Mouse (Mus musculus) myocyte (in vitro differentiated cells): Measurements from ENCODE around the gene Ccdc154. TPM values are rescaled to one million over a fixed set of nuclear protein-coding genes. Genes with fewer than 3 reads are reported as not detected.

ENCODE experiments used
- H3K27me3 ChIP-seq: one replicate; pipeline ENCODE4 v1.6.1; 2011; ENCODE audit not compliant: control insufficient read depth, insufficient read depth, insufficient read length
- H3K36me3 ChIP-seq: one replicate; pipeline ENCODE4 v1.6.1; 2011; ENCODE audit not compliant: control insufficient read depth, insufficient read depth
- H3K4me2 ChIP-seq: one replicate; pipeline ENCODE4 v1.6.1; 2011; ENCODE audit warnings: low read depth, control low read depth
- H3K4me3 ChIP-seq: one replicate; pipeline ENCODE4 v1.5.1; 2011; ENCODE audit warnings: mild to moderate bottlenecking, control low read depth, moderate library complexity
- H3K79me2 ChIP-seq: one replicate; pipeline ENCODE4 v1.6.1; 2011; ENCODE audit not compliant: control insufficient read depth, insufficient read depth
- H3ac ChIP-seq: one replicate; pipeline ENCODE4 v1.6.1; 2011; ENCODE audit not compliant: control insufficient read depth, insufficient read length
- CEBPB ChIP-seq: IDR thresholded peaks from 2 replicates; pipeline ENCODE4 v1.6.1; 2011; ENCODE audit warnings: mild to moderate bottlenecking, moderate library complexity; ENCODE audit not compliant: poor library complexity, insufficient read depth, severe bottlenecking
- E2F4 ChIP-seq: IDR thresholded peaks from one replicate; pipeline ENCODE4 v1.6.1; 2011; ENCODE audit warnings: mild to moderate bottlenecking, control low read depth, moderate library complexity; ENCODE audit not compliant: insufficient read depth
- MAX ChIP-seq: IDR thresholded peaks from one replicate; pipeline ENCODE4 v1.6.1; 2011; ENCODE audit warnings: low read depth, mild to moderate bottlenecking, control low read depth
- MYOD1 ChIP-seq, 3 experiments: IDR thresholded peaks; one replicate each; pipeline ENCODE4 v1.6.1; 2011; ENCODE audit warnings: control low read depth in 2 of 3, low read depth in 2 of 3, mild to moderate bottlenecking in 2 of 3, moderate library complexity in 1 of 3; ENCODE audit not compliant: insufficient read length in 2 of 3, control insufficient read depth in 1 of 3
- MYOG ChIP-seq, 3 experiments: IDR thresholded peaks; one replicate each; pipeline ENCODE4 v1.6.1; 2011; ENCODE audit warnings: control low read depth in 2 of 3, low read depth in 2 of 3, mild to moderate bottlenecking in 2 of 3; ENCODE audit not compliant: insufficient read length in 2 of 3, control insufficient read depth in 1 of 3, insufficient read depth in 1 of 3
- POLR2A ChIP-seq: IDR thresholded peaks from one replicate; pipeline ENCODE4 v1.6.1; 2011; ENCODE audit warnings: low read depth, mild to moderate bottlenecking, control low read depth, moderate library complexity; ENCODE audit not compliant: insufficient read length
- POLR2AphosphoS2 ChIP-seq: IDR thresholded peaks from one replicate; pipeline ENCODE4 v1.6.1; 2011; ENCODE audit warnings: low read depth, control low read depth; ENCODE audit not compliant: insufficient read length
- REST ChIP-seq: IDR thresholded peaks from one replicate; pipeline ENCODE4 v1.6.1; 2011; ENCODE audit warnings: mild to moderate bottlenecking, control low read depth, moderate library complexity; ENCODE audit not compliant: insufficient read depth, insufficient read length
- SRF ChIP-seq: IDR thresholded peaks from one replicate; pipeline ENCODE4 v1.6.1; 2011; ENCODE audit warnings: low read depth; ENCODE audit not compliant: control insufficient read depth, insufficient read length
- TCF12 ChIP-seq: IDR thresholded peaks from one replicate; pipeline ENCODE4 v1.6.1; 2011; ENCODE audit warnings: mild to moderate bottlenecking, control low read depth; ENCODE audit not compliant: poor library complexity, insufficient read depth, severe bottlenecking
- TCF3 ChIP-seq: IDR thresholded peaks from one replicate; pipeline ENCODE4 v1.6.1; 2011; ENCODE audit warnings: low read depth, control low read depth; ENCODE audit not compliant: insufficient read length
- USF1 ChIP-seq: IDR thresholded peaks from one replicate; pipeline ENCODE4 v1.6.1; 2011; ENCODE audit warnings: low read depth, mild to moderate bottlenecking, control low read depth, moderate library complexity
- polyA plus RNA-seq: library from polyadenylated mRNA; unstranded; fragments of >200 nt; fragmentation: generic; extraction: Trizol; gene quantifications from one replicate; pipeline ENCODE4 v1.2.1, GENCODE M21; 2012; ENCODE audit warnings: missing spikeins

Ccdc154 gene
- polyA plus RNA-seq, 1 experiment: not detected

- peaks cover 7% of the 10 kb centered on the region for H3K36me3 ChIP-seq
- H3K4me3 ChIP-seq: no peak overlapping the region
- no peak for TF ChIP-seq USF1
- TF ChIP-seq POLR2AphosphoS2: no peak
- no peak for TF ChIP-seq TCF3
- no peak for TF ChIP-seq POLR2A
- TF ChIP-seq REST: no peak
- no peak for TF ChIP-seq SRF
- no peak for TF ChIP-seq CEBPB
- no peak for TF ChIP-seq E2F4
- TF ChIP-seq MYOG (IDR thresholded peaks at IDR 0.05; ENCODE audit: control insufficient read depth in 1 of 3, insufficient read depth in 1 of 3, insufficient read length in 2 of 3, low read depth in 2 of 3): no peak
- TF ChIP-seq MYOD1 (IDR thresholded peaks at IDR 0.05; ENCODE audit: control insufficient read depth in 1 of 3, insufficient read length in 2 of 3, low read depth in 2 of 3): no peak
- no peak for TF ChIP-seq TCF12
- TF ChIP-seq MAX: no peak
- H3ac ChIP-seq: no peak overlapping the region
- peak overlapping the region; percentile 6 for H3K4me2 ChIP-seq
- H3K79me2 ChIP-seq: no peaks in the 10 kb centered on the region
- no peaks in the 10 kb centered on the region for H3K27me3 ChIP-seq
Measured at GRCm38 (mm10) chr17:25211705-25212104, 49.4 kb downstream of the Ccdc154 start.

GRCm38 (mm10) chr17:25215431-25215830 is 53.2 kb downstream of the Ccdc154 start:
- Histone ChIP-seq H3K27me3 (no peaks in the 10 kb centered on the region), H3ac (no peak overlapping the region), H3K79me2 (no peaks in the 10 kb centered on the region), H3K4me2 (no peak overlapping the region), H3K4me3 (no peak overlapping the region), H3K36me3 (peaks cover 4% of the 10 kb centered on the region)
- TF ChIP-seq SRF (no peak), MYOD1 (IDR thresholded peaks at IDR 0.05; ENCODE audit: control insufficient read depth in 1 of 3, insufficient read length in 2 of 3, low read depth in 2 of 3) (no peak), MAX (no peak), POLR2A (no peak), POLR2AphosphoS2 (no peak), CEBPB (no peak), TCF3 (no peak), E2F4 (no peak), MYOG (IDR thresholded peaks at IDR 0.05; ENCODE audit: control insufficient read depth in 1 of 3, insufficient read depth in 1 of 3, insufficient read length in 2 of 3, low read depth in 2 of 3) (no peak), USF1 (no peak), REST (no peak), TCF12 (no peak)

GRCm38 (mm10) chr17:25218967-25219366 is 56.7 kb downstream of the Ccdc154 start:
- Histone ChIP-seq H3K79me2 (no peaks in the 10 kb centered on the region), H3K4me2 (no peak overlapping the region), H3K36me3 (no peaks in the 10 kb centered on the region), H3K27me3 (no peaks in the 10 kb centered on the region), H3K4me3 (no peak overlapping the region), H3ac (no peak overlapping the region)
- TF ChIP-seq MYOD1 (IDR thresholded peaks at IDR 0.05; ENCODE audit: control insufficient read depth in 1 of 3, insufficient read length in 2 of 3, low read depth in 2 of 3) (no peak), REST (no peak), POLR2AphosphoS2 (no peak)

- Histone ChIP-seq H3K4me3 (no peak overlapping the region), H3ac (no peak overlapping the region), H3K36me3 (no peaks in the 10 kb centered on the region), H3K27me3 (no peaks in the 10 kb centered on the region), H3K4me2 (no peak overlapping the region), H3K79me2 (no peaks in the 10 kb centered on the region)
- TF ChIP-seq POLR2AphosphoS2 (no peak), REST (no peak), SRF (no peak), USF1 (no peak), CEBPB (no peak), POLR2A (no peak), TCF3 (no peak), TCF12 (no peak), MYOG (IDR thresholded peaks at IDR 0.05; ENCODE audit: control insufficient read depth in 1 of 3, insufficient read depth in 1 of 3, insufficient read length in 2 of 3, low read depth in 2 of 3) (no peak), MYOD1 (IDR thresholded peaks at IDR 0.05; ENCODE audit: control insufficient read depth in 1 of 3, insufficient read length in 2 of 3, low read depth in 2 of 3) (no peak), E2F4 (no peak), MAX (no peak)
Measured at GRCm38 (mm10) chr17:25219492-25220295, 57.4 kb downstream of the Ccdc154 start.
